ENCODE assay signal across 19 mouse cellular contexts in genomic region chr3:92771573-92771972, GRCm38 (mm10). TPM values are rescaled to one million over a fixed set of nuclear protein-coding genes. Genes with fewer than 3 reads are reported as not detected.
A peak's percentile ranks its signal among the peaks of the same experiment; 100 is the strongest.
DNase-seq lines count a peak whose midpoint lies in the region; ATAC-seq and TF ChIP-seq lines count a peak whose summit lies in the region.
"Had no signal": no experiment of that assay in that cellular context is flagged by ENCODE, and none has a peak within 500 bp of the region (broad histone marks: within the 10 kb centered on the region; RNA-seq: fewer than 3 reads in every experiment).

No protein-coding gene starts in this region.

- TF ChIP-seq EP300 in heart, postnatal 0 days (IDR thresholded peaks at IDR 0.05; ENCODE audit: low read depth): no peak
- no peak for TF ChIP-seq EP300 in lung, postnatal 0 days (IDR thresholded peaks at IDR 0.05)

- no peak for DNase-seq in heart, postnatal 0 days (ENCODE audit: low spot score)
- no peak for DNase-seq in heart, adult 11 months
- DNase-seq in lung, postnatal 0 days (ENCODE audit: low spot score): peak; percentile 8
- no peak for DNase-seq in lung, adult 18-20 months
- peak; percentile 2 for DNase-seq in brain, adult 2 months (ENCODE audit: low read depth, low spot score)
- DNase-seq in cerebellum, adult 18-20 months: no peak
- no peak for DNase-seq in right cerebral cortex, postnatal 36 days (ENCODE audit: low spot score in 2 of 2)
- no peak for DNase-seq in right cerebral cortex, postnatal 4 days
- DNase-seq: gastrocnemius, postnatal 36 days; lung, adult 2 months; thymus, postnatal 25 days had no signal

- H3K4me3 ChIP-seq in heart, postnatal 0 days (ENCODE audit: low read depth, low read length): no peak overlapping the region
- H3K4me3 ChIP-seq in lung, postnatal 0 days (ENCODE audit: low read depth, low read length): no peak overlapping the region
- H3K4me3 ChIP-seq: forebrain, embryonic 13.5 days; neural tube, embryonic 12.5 days had no signal

- TF ChIP-seq CTCF in heart, postnatal 0 days (IDR thresholded peaks at IDR 0.05; ENCODE audit: low read depth): peak; percentile 48
- peak; percentile 61 for TF ChIP-seq CTCF in lung, postnatal 0 days (IDR thresholded peaks at IDR 0.05)

- no peaks in the 10 kb centered on the region for H3K4me1 ChIP-seq in heart, postnatal 0 days (ENCODE audit: control insufficient read depth, insufficient read depth)
- no peaks in the 10 kb centered on the region for H3K4me1 ChIP-seq in lung, postnatal 0 days (ENCODE audit: insufficient read depth, low read depth, low read length)
- H3K4me1 ChIP-seq: forebrain, embryonic 13.5 days; neural tube, embryonic 12.5 days had no signal

- WGBS in heart, postnatal 0 days: 17% methylated on average over 3 of the region's 3 CpGs
- WGBS in lung, postnatal 0 days: 11% methylated on average over 3 of the region's 3 CpGs

- no peak overlapping the region for H3K27ac ChIP-seq in heart, postnatal 0 days (ENCODE audit: low read depth)
- no peak overlapping the region for H3K27ac ChIP-seq in lung, postnatal 0 days (ENCODE audit: low read length)
- H3K27ac ChIP-seq: forebrain, embryonic 13.5 days; neural tube, embryonic 12.5 days had no signal

- H3K4me2 ChIP-seq in heart, postnatal 0 days (ENCODE audit: low read depth, low read length): no peak overlapping the region
- H3K4me2 ChIP-seq in lung, postnatal 0 days (replicated peaks; ENCODE audit: low read depth, low read length): no peak overlapping the region
- H3K4me2 ChIP-seq: forebrain, embryonic 13.5 days; midbrain, embryonic 11.5 days; neural tube, embryonic 12.5 days had no signal

- no peak for ATAC-seq in heart, postnatal 0 days (ENCODE audit: insufficient read depth, low read depth)
- ATAC-seq in lung, postnatal 0 days: no peak
- ATAC-seq: CD4-positive, CD25-positive, alpha-beta regulatory T cell, adult 4 months; forebrain, embryonic 13.5 days had no signal

- no peaks in the 10 kb centered on the region for H3K9me3 ChIP-seq in heart, postnatal 0 days (replicated peaks; ENCODE audit: control insufficient read depth, low read length)
- H3K9me3 ChIP-seq in lung, postnatal 0 days (ENCODE audit: low read length): no peaks in the 10 kb centered on the region
- H3K9me3 ChIP-seq: forebrain, embryonic 13.5 days; neural tube, embryonic 12.5 days had no signal

- no peaks in the 10 kb centered on the region for H3K27me3 ChIP-seq in heart, postnatal 0 days (ENCODE audit: control insufficient read depth, insufficient read depth, low read length)
- no peaks in the 10 kb centered on the region for H3K27me3 ChIP-seq in lung, postnatal 0 days (replicated peaks; ENCODE audit: insufficient read depth, low read length)
- H3K27me3 ChIP-seq: forebrain, embryonic 13.5 days; neural tube, embryonic 12.5 days had no signal

- no peaks in the 10 kb centered on the region for H3K36me3 ChIP-seq in heart, postnatal 0 days (replicated peaks; ENCODE audit: control insufficient read depth, insufficient read depth, low read length)
- no peaks in the 10 kb centered on the region for H3K36me3 ChIP-seq in lung, postnatal 0 days (ENCODE audit: insufficient read depth, low read length)
- H3K36me3 ChIP-seq: neural tube, embryonic 12.5 days had no signal

- H3K9ac ChIP-seq in heart, postnatal 0 days (replicated peaks; ENCODE audit: low read depth, low read length): no peak overlapping the region
- no peak overlapping the region for H3K9ac ChIP-seq in lung, postnatal 0 days (replicated peaks; ENCODE audit: low read depth)
- H3K9ac ChIP-seq: forebrain, embryonic 13.5 days; neural tube, embryonic 12.5 days had no signal

RNA-seq across cellular contexts. Expression of gene Lce1h, which starts 6.7 kb away (rescaled TPM):
- not detected in 2 replicates for total RNA-seq in heart, postnatal 0 days (2014; rRNA removed; ENCODE audit: low replicate concordance)
- not detected in 2 replicates for polyA plus RNA-seq in heart, postnatal 0 days (2015; fragmentation: Nextera tagmentation; extraction: Ambion mirVana)
- not detected in 2 replicates for polyA plus RNA-seq in lung, postnatal 0 days (2015; fragmentation: Nextera tagmentation; extraction: Ambion mirVana)
- total RNA-seq: common myeloid progenitor, adult 5-6 weeks; gastrocnemius, postnatal 36 days; layer of hippocampus, adult 18-20 months; left cerebral cortex, postnatal 36 days had no signal
- polyA plus RNA-seq: CD4-positive, CD25-positive, alpha-beta regulatory T cell, adult 4 months; forebrain, embryonic 13.5 days; heart, embryonic 16.5 days; midbrain, embryonic 11.5 days; neural tube, embryonic 12.5 days had no signal

RNA-seq across cellular contexts. Expression of gene Lce1i, which starts 7.1 kb away (rescaled TPM):
- total RNA-seq in heart, postnatal 0 days (2014; rRNA removed; ENCODE audit: low replicate concordance): not detected in 2 replicates
- polyA plus RNA-seq in heart, postnatal 0 days (2015; fragmentation: Nextera tagmentation; extraction: Ambion mirVana): not detected in 2 replicates
- not detected in 2 replicates for polyA plus RNA-seq in lung, postnatal 0 days (2015; fragmentation: Nextera tagmentation; extraction: Ambion mirVana)
- total RNA-seq: common myeloid progenitor, adult 5-6 weeks; gastrocnemius, postnatal 36 days; layer of hippocampus, adult 18-20 months; left cerebral cortex, postnatal 36 days had no signal
- polyA plus RNA-seq: CD4-positive, CD25-positive, alpha-beta regulatory T cell, adult 4 months; forebrain, embryonic 13.5 days; heart, embryonic 16.5 days; midbrain, embryonic 11.5 days; neural tube, embryonic 12.5 days had no signal

RNA-seq across cellular contexts. Expression of gene Lce1j, which starts 18.7 kb away (rescaled TPM):
- not detected in 2 replicates for total RNA-seq in heart, postnatal 0 days (2014; rRNA removed; ENCODE audit: low replicate concordance)
- polyA plus RNA-seq in heart, postnatal 0 days (2015; fragmentation: Nextera tagmentation; extraction: Ambion mirVana): not detected in 2 replicates
- polyA plus RNA-seq in lung, postnatal 0 days (2015; fragmentation: Nextera tagmentation; extraction: Ambion mirVana): not detected in 2 replicates
- total RNA-seq: common myeloid progenitor, adult 5-6 weeks; gastrocnemius, postnatal 36 days; layer of hippocampus, adult 18-20 months; left cerebral cortex, postnatal 36 days had no signal
- polyA plus RNA-seq: CD4-positive, CD25-positive, alpha-beta regulatory T cell, adult 4 months; forebrain, embryonic 13.5 days; heart, embryonic 16.5 days; midbrain, embryonic 11.5 days; neural tube, embryonic 12.5 days had no signal

RNA-seq across cellular contexts. Expression of gene Lce1g, which starts 19.4 kb away (rescaled TPM):
- total RNA-seq in heart, postnatal 0 days (2014; rRNA removed; ENCODE audit: low replicate concordance): not detected in 2 replicates
- polyA plus RNA-seq in heart, postnatal 0 days (2015; fragmentation: Nextera tagmentation; extraction: Ambion mirVana): not detected in 2 replicates
- polyA plus RNA-seq in lung, postnatal 0 days (2015; fragmentation: Nextera tagmentation; extraction: Ambion mirVana): not detected in 2 replicates
- total RNA-seq: common myeloid progenitor, adult 5-6 weeks; gastrocnemius, postnatal 36 days; layer of hippocampus, adult 18-20 months; left cerebral cortex, postnatal 36 days had no signal
- polyA plus RNA-seq: CD4-positive, CD25-positive, alpha-beta regulatory T cell, adult 4 months; forebrain, embryonic 13.5 days; midbrain, embryonic 11.5 days; neural tube, embryonic 12.5 days had no signal

RNA-seq across cellular contexts. Expression of gene Gm38119, which starts 32.7 kb away (rescaled TPM):
- not detected in 2 replicates for total RNA-seq in heart, postnatal 0 days (2014; rRNA removed; ENCODE audit: low replicate concordance)
- polyA plus RNA-seq in heart, postnatal 0 days (2015; fragmentation: Nextera tagmentation; extraction: Ambion mirVana): not detected in 2 replicates
- not detected in 2 replicates for polyA plus RNA-seq in lung, postnatal 0 days (2015; fragmentation: Nextera tagmentation; extraction: Ambion mirVana)
- total RNA-seq: common myeloid progenitor, adult 5-6 weeks; gastrocnemius, postnatal 36 days; layer of hippocampus, adult 18-20 months; left cerebral cortex, postnatal 36 days had no signal
- polyA plus RNA-seq: CD4-positive, CD25-positive, alpha-beta regulatory T cell, adult 4 months; forebrain, embryonic 13.5 days; heart, embryonic 16.5 days; midbrain, embryonic 11.5 days; neural tube, embryonic 12.5 days had no signal

Comparison
In these comparisons a context has a peak if more than half of its experiments do, and no peak if none do; other contexts are left out.
1. DNase-seq: peak in lung, postnatal 0 days (single experiment) and brain, adult 2 months (single experiment); none in heart, postnatal 0 days (single experiment), heart, adult 11 months (single experiment), lung, adult 18-20 months (0 of 2), cerebellum, adult 18-20 months (0 of 2), right cerebral cortex, postnatal 36 days (0 of 2) and right cerebral cortex, postnatal 4 days (single experiment).